Mouse (Mus musculus) spleen, adult 2 months (tissue): Measurements from ENCODE around the gene Olfr68. TPM values are rescaled to one million over a fixed set of nuclear protein-coding genes. Genes with fewer than 3 reads are reported as not detected.
"Not testable (repeated sequence)": the region's sequence is repeated elsewhere in the genome, so short reads cannot be mapped to it uniquely, and the experiment has no call there.

Source experiments
- DNase-seq, 2 experiments: peaks; one replicate each; pipeline versions ENCODE4 v3.0.0 to v3.0.0-alpha.2; 2012 to 2021; ENCODE audit warnings: low spot score in 2 of 2, low read depth in 1 of 2
- H3K27ac ChIP-seq: fragments of 200-500 bp; 2 replicates; pipeline ENCODE4 v1.5.1; 2012; ENCODE audit warnings: low read length, inconsistent platforms; ENCODE audit not compliant: insufficient read depth
- H3K27me3 ChIP-seq: fragments of 200-500 bp; 2 replicates; pipeline ENCODE4 v1.6.1; 2012; ENCODE audit warnings: mild to moderate bottlenecking, moderate library complexity, low read length, inconsistent platforms; ENCODE audit not compliant: control insufficient read depth, insufficient read depth
- H3K36me3 ChIP-seq: fragments of 200-500 bp; 2 replicates; pipeline ENCODE4 v1.6.1; 2012; ENCODE audit warnings: mild to moderate bottlenecking, low read length, inconsistent platforms; ENCODE audit not compliant: control insufficient read depth, insufficient read depth
- H3K4me1 ChIP-seq: fragments of 200-500 bp; 2 replicates; pipeline ENCODE4 v1.6.1; 2011; ENCODE audit warnings: inconsistent platforms; ENCODE audit not compliant: control insufficient read depth, insufficient read depth, insufficient read length
- H3K4me3 ChIP-seq: fragments of 200-500 bp; 2 replicates; pipeline ENCODE4 v1.5.1; 2011; ENCODE audit warnings: mild to moderate bottlenecking, inconsistent platforms; ENCODE audit not compliant: insufficient read depth, insufficient read length; ENCODE audit errors: extremely low read depth
- CTCF ChIP-seq: fragments of 200-500 bp; IDR thresholded peaks from 2 replicates; pipeline ENCODE4 v1.5.1; 2011; ENCODE audit warnings: mild to moderate bottlenecking, inconsistent platforms; ENCODE audit not compliant: insufficient read depth, insufficient read length, insufficient replicate concordance; ENCODE audit errors: extremely low read depth
- POLR2A ChIP-seq: fragments of 200-500 bp; IDR thresholded peaks from 2 replicates; pipeline ENCODE4 v1.6.1; 2011; ENCODE audit warnings: low read depth, low read length, inconsistent platforms
- WGBS: fragments of 180-500 bp; shearing (Covaris S2); methylation state at CpG from one replicate; pipeline ENCODE4 v1.1.7; 2018; 5-methylcytosine and 5-hydroxymethylcytosine counted together
- polyA plus RNA-seq: library from polyadenylated mRNA; depleted of rRNA; stranded (reverse); fragments of >200 nt; gene quantifications from 2 replicates; pipeline ENCODE4 v1.2.3, GENCODE M21; 2012

The Olfr68 gene
- polyA plus RNA-seq, 1 experiment, result not detected

GRCm38 (mm10) chr7:103808971-103809800 lies 29.7 kb upstream of the Olfr68 start:
- DNase-seq, result no peak
- TF ChIP-seq CTCF (no peak), POLR2A (no peak)
- H3K27me3 ChIP-seq, result no peaks in the 10 kb centered on the region
- H3K4me1 ChIP-seq, result peaks cover 6% of the 10 kb centered on the region
- 39% methylated on average over 5 of the region's 5 CpGs for WGBS
- H3K36me3 ChIP-seq, result no peaks in the 10 kb centered on the region
- no peak overlapping the region for H3K4me3 ChIP-seq
- no peak overlapping the region for H3K27ac ChIP-seq

DNA sequence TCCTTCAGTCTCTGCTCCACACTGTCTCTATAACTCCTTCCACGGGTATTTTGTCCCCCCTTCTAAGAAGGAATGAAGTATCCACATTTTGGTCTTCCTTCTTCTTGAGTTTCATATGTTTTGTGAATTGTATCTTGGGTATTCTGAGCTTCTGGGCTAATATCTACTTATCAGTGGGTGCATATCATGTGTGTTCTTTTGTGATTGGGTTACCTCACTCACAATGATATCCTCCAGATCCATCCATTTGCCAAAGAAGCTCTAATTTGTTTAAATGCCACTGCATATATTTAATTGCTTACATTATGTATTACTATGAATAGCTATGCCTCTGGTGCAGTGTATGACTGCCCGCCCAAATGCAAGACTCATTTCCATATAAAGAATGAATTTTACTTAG lies 28.6 kb upstream of the Olfr68 start:
- not testable (repeated sequence) for DNase-seq, H3K4me1 ChIP-seq, H3K27me3 ChIP-seq, H3K4me3 ChIP-seq, H3K36me3 ChIP-seq, H3K27ac ChIP-seq
- WGBS, result 80% methylated on average over 2 of the region's 2 CpGs

DNA sequence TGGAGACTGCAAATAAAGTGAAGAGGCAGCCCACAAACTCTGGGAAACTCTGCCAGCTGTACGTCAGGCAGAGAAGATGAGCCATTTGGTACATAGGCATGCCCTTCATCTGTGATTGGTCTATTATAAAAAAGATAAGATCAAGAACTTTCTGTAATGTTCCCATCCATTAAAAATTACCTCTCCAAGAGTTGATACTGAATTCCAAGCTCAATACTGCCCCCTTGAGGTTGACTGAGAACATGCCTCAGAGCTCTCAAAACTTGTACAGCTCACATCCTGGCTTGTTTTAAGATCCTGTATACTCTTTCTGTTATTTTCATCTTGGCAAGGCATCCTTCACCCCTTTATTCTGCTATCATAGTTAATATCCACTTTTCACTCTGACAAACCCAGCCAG lies 27.4 kb upstream of the Olfr68 start:
- WGBS, result 71% methylated on average over 1 of the region's 1 CpGs
- no peaks in the 10 kb centered on the region for H3K27me3 ChIP-seq
- no peak for DNase-seq
- H3K4me3 ChIP-seq, result no peak overlapping the region
- peaks cover 3% of the 10 kb centered on the region; the same call in 1 of the 2 replicates for H3K4me1 ChIP-seq
- TF ChIP-seq CTCF, result no peak
- H3K36me3 ChIP-seq, result no peaks in the 10 kb centered on the region
- H3K27ac ChIP-seq, result no peak overlapping the region

DNA sequence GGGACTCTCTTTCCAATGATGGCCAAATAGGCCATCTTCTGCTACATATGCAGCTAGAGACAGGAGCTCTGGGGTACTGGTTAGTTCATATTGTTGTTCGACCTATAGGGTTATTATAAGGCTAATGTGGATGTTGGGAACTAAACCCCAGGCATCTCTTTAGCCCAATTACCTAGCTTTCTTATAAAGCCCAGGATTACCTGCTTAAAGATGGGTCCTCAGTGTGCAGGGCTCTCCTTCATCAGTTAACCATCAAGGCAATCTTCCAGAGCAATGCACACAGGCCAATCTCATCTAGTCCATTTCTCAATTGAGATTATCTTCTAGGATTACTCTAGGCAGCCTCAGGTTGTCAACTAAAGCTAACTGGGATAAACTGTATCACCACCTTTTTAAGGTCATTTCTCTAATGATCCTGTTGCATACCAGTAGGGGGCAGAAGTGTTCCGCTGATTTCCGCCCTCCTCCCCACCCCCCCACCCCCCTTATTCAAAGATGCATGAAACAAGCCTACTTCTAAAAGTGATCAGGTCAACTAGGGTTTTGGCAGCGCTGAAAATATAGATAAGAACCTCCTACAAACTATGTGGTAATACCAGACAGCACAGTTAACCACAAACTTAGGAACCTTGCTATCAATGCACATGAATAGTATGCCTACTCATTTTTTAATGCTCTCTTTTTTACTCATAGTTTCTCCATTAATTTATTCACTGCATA lies 13.3 kb upstream of the Olfr68 start:
- Histone ChIP-seq H3K36me3 (no peaks in the 10 kb centered on the region), H3K27ac (no peak overlapping the region), H3K27me3 (no peaks in the 10 kb centered on the region), H3K4me1 (no peaks in the 10 kb centered on the region), H3K4me3 (no peak overlapping the region)
- 17% methylated on average over 4 of the region's 4 CpGs for WGBS
- DNase-seq, result no peak
- TF ChIP-seq CTCF, result no peak
- no peak for TF ChIP-seq POLR2A

DNA sequence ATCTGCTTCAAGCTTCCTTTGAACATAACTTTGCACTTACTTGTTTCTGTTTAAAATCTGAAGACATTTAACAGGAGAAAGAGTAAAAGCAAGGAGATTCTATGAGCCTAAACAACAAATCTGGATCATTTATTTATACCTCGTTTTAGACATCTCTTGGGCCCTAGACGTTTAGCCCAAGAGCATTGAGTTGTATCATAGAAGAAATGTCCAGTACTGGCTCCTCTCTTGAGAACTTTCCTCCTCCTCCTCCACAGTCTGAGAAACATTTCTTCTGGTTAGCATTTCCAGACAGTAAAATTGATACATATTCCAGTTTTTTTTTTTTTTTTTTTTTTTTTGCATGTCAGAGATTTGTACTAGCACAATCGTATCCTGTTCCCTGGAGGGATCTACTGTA lies 12.2 kb upstream of the Olfr68 start, which contains the start of gene Olfr67:
Gene Olfr67 (minus strand): TSS at position 101 of the 400 bp plus-strand sequence.
- no peaks in the 10 kb centered on the region for H3K4me1 ChIP-seq
- 56% methylated on average over 3 of the region's 3 CpGs for WGBS
- TF ChIP-seq POLR2A (no peak), CTCF (no peak)
- H3K27me3 ChIP-seq, result no peaks in the 10 kb centered on the region
- no peak for DNase-seq
- H3K4me3 ChIP-seq, result no peak within 1 kb of the TSS
- H3K27ac ChIP-seq, result no peak within 1 kb of the TSS
- no peaks in the 10 kb centered on the region for H3K36me3 ChIP-seq

DNA sequence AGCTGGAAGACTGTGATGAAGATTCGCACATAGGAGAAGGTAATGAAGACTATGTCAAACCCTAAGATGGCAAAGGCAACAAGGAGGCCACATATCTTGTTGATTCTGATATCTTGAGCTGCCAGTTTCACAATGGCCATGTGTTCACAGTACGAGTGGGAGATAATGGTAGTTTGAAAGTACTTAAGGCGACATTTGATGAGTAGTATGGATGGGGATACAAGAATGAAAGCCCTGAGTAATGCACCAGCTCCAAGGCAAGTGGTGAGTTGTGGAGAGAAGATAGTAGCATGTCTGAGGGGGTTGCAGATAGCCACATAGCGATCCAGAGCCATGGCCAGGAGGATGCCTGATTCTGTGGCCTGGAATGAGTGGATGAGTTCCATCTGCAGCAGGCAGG lies 1.8 kb downstream of the Olfr68 start:
- 87% methylated on average over 4 of the region's 4 CpGs for WGBS
- not testable (repeated sequence) for H3K27me3 ChIP-seq, H3K36me3 ChIP-seq, H3K4me1 ChIP-seq, H3K27ac ChIP-seq, DNase-seq, H3K4me3 ChIP-seq

DNA sequence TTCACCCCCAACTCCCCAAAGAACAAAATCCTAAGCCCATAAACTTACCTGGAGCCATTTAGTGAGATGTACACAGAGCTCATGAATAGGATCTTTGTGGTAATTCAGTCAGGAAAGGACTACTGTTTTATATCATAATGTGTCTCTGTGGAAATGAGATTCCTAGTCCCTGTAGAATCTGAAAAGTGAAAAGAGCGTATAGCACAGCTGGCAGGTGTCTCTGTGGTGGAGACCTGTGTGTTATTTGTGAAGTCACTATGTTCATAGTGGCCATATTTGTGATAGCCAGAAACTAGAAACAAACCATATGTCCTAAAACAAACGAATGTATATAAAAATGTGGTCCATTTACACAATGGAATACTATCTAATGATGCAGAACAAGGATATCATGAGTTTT lies 8.0 kb downstream of the Olfr68 start, which contains the start of gene Olfr69:
Gene Olfr69 (minus strand): TSS at position 101 of the 400 bp plus-strand sequence.
- Histone ChIP-seq H3K4me3 (no peak within 1 kb of the TSS), H3K4me1 (no peaks in the 10 kb centered on the region), H3K27ac (no peak within 1 kb of the TSS), H3K27me3 (no peaks in the 10 kb centered on the region), H3K36me3 (no peaks in the 10 kb centered on the region)
- WGBS, result 79% methylated on average over 2 of the region's 2 CpGs
- TF ChIP-seq POLR2A (no peak), CTCF (no peak)
- DNase-seq, result no peak

- not testable (repeated sequence) for H3K4me1 ChIP-seq
Measured at GRCm38 (mm10) chr7:103767687-103768086, 11.8 kb downstream of the Olfr68 start.

GRCm38 (mm10) chr7:103762212-103762611 lies 17.3 kb downstream of the Olfr68 start:
- DNase-seq, result peak in 1 of 2 experiments; percentile 1
- not testable (repeated sequence) for H3K4me3 ChIP-seq, H3K27ac ChIP-seq, H3K4me1 ChIP-seq, H3K27me3 ChIP-seq, H3K36me3 ChIP-seq
- WGBS, result 11% methylated on average over 6 of the region's 6 CpGs

More at GRCm38 (mm10) chr7:103767687-103768086, 11.8 kb downstream of the Olfr68 start:
- DNase-seq, H3K27ac ChIP-seq, H3K36me3 ChIP-seq, H3K27me3 ChIP-seq, H3K4me3 ChIP-seq: not testable (repeated sequence)
- 90% methylated on average over 6 of the region's 6 CpGs for WGBS
